Mouse (Mus musculus) layer of hippocampus, adult 11-12 months (tissue): ENCODE results near the gene Mknk1.

Experiments used
- DNase-seq: peaks from one replicate; pipeline ENCODE4 v3.0.0; 2022; ENCODE audit warnings: low spot score

Mknk1 gene

DNA sequence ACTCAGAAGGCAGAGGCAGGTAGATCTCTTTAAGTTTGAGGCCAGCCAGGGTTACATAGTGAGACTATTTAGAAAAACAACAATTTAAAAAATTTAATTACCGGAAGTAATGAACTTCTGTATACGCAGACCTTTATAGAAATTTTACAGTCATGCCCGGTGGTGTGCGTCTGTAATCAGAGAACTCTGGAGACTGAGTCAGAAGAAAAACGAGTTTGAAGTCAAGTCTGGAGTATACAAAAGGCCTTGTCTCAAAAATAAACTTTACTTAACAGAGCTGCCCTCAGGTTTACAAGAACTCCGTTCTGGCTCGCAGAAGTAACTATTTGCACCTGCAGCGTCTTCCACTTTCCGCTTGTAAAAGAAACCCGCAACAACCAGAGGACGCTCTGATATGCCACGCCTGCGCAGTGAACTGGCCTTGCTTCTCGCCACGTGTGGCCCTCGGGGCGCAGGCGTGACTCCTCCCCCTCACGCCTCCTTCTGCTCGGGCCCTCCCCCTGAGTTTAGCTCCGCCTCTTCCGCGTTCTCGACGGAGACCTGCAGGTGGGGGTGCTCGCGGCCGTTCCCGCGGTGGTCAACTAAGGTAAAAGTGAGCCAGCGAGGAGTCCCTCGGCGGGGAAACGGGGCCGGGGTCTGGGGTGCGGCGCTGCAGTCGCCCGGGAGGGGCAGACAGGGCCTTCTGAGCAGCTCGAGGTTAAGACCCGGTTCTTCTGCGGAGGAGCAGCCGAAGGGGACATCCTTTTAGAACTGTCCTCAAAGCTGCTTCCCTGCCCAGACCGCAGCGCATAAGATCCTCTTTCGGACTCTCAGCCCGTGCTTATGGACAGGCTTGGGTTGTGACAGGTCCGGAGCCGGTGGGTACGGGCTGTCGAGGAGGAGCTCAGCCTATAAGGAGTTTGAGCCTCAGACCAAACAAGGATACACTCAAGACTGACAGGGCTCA lies at the start of gene Mknk1:
TSS of gene Mknk1 (plus strand) at position 503 of the 946 bp plus-strand sequence.
- peak; percentile 92 for DNase-seq

DNA sequence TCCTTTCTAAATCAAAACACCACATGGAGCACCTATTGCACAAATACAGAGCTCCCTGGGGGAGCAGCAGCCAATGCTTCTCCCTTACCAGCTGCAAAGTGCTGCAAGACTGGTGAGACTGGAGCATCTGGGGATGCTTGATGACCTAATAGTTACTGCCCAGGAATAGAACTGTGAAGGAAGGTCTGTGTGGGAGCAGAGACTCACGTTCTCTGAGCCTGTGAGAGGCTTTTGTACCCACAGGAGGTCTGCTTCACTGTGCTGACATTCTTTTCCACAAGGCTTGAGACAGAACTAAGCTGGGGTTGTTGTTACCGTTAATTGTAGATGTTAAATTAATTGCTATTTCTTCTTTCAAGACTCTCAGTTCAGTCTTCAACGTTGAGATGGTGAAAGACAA lies 48.1 kb upstream of the Mknk1 start:
- no peak for DNase-seq

DNA sequence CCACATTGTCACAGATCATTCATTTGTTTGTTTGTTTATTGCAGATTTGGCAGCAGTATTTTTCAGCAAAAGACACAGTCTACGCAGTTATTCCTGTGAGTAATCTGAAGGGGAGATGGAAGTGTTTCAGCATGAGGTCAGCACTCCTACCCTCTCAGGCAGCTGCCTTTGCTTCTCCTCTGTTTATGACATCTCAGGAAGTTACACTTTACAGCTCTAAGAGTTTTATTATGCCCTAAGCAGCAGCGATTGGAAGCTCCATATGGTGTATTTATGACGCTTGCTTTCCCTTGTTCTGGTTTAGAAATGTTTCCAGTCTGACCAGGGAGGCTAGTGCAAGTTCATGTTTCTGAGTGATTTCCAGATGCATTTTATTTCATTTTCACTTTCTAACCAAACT lies 43.6 kb upstream of the Mknk1 start:
- no peak for DNase-seq

DNA sequence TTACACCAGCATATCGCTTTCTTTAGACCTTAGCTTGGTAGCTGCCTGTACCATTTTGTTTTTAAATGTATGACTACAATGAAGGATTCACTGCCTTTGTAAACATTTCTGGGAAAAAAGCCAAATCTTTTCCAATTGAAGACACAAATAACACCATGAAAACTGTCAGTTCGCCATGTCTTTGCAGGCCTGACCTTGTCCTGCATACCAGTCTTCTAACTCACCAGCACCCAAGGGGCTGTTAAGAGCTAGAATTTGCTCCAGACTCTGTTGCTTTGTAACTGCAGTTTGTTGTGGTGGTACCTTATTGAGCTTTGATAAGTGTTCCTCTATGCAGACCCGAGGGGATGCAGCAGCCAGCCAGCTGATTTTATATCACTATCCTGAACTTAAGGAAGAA lies 39.0 kb upstream of the Mknk1 start:
- no peak for DNase-seq

GRCm38 (mm10) chr4:115812326-115812725 lies 26.7 kb upstream of the Mknk1 start:
- DNase-seq, result no peak

- DNase-seq, result no peak
Observed at GRCm38 (mm10) chr4:115815606-115816005, 23.4 kb upstream of the Mknk1 start.

DNA sequence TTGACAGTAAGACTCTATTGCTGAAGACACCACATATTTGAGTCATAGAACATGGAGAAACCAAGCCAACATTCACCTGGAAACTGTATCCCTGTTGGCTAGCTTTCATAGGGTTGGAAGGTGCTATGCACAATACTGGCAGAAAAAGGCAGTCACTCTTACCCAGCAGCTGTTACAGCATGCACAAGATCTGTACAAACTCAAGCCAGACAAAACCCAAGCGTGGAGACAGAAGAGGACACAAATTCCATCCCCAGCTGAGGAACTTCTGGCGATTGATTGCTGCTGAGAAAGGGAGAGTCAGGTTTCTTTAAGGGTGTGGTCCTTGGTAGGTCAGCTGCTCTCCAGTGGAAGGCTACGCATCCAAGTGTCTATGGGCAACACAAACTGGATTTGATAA lies 18.8 kb upstream of the Mknk1 start:
- DNase-seq, result no peak

DNA sequence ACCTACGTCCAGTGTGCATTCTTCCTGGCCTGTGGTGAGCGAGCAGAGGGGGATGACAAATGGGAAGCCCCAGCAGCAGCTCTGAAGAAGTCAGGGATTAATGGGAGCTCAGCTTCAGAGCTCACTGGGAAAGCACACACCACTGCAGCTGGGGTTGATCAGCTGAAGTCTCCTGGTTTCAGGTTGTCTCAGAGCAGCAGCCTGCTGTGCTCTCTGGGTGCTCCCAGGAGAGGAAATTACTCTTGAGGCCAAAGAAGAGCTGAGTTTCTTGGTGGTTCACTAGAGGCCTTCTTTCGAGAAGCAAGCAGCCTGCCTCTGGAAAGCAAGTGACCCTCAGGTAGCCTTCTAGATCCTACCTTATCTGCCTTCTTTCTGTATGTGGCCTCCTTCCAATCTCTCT lies 18.1 kb upstream of the Mknk1 start:
- DNase-seq, result no peak

DNA sequence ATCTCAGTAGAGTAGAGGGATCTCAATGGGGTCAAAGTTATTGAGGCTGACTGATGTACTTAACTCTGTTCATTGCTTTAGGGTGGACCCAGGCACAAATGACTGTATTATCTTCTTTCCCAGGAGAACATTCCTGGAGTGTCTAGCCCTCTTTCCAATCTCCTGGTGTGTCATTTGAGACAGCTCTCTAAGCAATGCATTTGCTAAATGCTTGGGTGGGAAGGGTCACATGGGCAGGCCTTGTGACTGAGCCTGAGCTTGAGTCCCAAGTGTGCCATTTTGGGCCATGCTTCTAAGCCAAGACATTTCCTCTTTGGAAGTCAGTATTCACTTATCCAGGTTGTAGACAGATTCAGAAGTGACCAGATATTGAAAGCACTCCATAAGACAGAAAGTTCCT lies 17.6 kb upstream of the Mknk1 start:
- no peak for DNase-seq

- DNase-seq, result no peak
Observed at GRCm38 (mm10) chr4:115821928-115822327, 17.1 kb upstream of the Mknk1 start.

DNA sequence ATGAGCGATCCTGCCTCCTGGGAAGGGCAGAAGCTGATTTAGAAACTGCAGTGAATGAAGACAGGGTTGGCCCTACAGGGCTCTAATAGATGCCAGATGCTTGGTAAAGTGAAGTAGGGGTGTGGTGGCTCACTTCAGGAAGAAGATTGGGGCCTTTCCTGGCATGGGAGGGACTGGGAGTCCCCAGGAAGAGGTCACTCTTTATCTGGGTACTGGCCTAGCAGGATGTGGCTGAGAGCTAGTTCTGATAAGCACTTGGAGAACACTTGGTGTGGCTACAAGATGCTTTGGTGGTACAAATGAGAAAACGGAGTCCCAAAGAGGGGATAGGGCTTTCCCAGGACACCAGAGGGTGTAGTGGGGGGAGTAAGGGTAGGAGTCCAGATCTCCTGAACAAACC lies 14.8 kb upstream of the Mknk1 start:
- no peak for DNase-seq

- DNase-seq, result no peak
Observed at GRCm38 (mm10) chr4:115825271-115825670, 13.7 kb upstream of the Mknk1 start.

GRCm38 (mm10) chr4:115827066-115827465 lies 11.9 kb upstream of the Mknk1 start:
- DNase-seq, result no peak

DNA sequence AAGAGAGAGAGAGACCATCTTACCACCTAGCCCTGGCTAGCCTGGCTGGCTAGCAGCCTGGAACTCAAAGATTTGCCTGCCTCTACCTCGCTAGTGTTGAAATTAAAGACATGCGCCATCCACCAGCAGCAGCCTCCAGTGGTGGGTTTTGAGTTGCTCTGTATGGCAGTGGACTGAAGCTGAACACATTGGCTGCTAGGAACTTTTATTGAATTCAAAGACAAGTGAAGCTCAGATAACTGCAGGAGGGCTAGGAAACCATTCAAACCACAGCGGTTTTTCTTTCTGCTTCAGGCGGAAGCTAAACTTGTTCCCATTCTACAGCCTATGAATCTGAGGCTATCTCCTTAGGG lies 11.5 kb upstream of the Mknk1 start:
- DNase-seq, result no peak

DNA sequence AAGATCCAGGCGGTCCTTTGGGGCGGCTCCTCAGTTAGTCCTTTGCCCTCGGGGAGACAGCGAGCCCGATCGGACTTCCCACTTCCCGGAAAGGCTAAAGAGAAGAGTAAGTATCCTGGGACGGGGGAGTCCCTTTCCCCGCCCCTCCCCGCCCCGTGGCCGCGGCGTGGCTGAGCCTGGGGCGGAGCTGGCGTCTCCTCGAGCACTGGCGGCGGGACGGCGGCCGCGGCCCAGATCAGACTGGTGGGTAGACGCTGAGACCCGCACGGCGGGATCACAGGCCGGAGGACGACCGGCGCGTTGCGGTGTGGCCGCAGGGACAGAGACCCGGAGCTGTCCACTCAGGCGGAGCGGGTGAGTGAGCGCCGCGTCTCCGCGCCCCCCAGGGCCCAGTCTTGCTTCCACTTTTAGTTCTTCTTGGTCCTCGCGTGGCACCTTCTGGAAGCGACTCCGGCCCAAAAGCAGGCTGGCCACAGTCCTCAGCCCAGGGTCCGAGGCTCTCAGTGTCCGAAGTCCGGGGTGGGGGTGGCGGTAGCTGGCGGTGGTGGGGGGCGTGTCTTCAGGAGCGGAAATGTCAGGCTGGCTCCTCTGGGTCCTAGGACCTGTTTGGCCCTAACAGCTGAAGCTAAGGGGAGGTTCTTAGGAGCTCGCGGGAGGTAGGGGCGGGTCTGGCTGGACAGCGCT lies 11.0 kb upstream of the Mknk1 start, which contains the start of gene Mob3c:
TSS of gene Mob3c (plus strand) at position 205 of the 684 bp plus-strand sequence.
- peak; percentile 61 for DNase-seq

- no peak for DNase-seq
Observed at GRCm38 (mm10) chr4:115828572-115828902, 10.5 kb upstream of the Mknk1 start.

DNA sequence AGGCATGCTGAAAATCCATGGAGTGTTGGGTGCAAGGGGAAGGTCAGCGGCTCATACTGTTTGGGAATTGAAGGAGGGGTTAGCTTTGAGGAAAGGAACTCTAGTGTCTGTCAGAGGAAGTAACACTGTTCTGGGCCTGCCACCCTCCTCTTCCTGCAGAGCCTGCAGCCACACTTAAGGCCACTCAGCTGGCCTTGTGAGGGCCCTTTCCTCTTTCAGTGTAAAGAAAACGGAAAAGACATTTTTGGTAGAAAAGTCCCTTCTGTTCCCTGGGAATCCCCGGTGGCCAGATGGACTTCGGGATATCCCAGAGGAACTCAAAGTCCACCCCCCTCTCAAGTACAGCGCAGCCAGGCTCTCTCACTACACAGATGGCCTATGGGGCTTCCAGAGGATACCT lies 8.5 kb upstream of the Mknk1 start:
- DNase-seq, result no peak

DNA sequence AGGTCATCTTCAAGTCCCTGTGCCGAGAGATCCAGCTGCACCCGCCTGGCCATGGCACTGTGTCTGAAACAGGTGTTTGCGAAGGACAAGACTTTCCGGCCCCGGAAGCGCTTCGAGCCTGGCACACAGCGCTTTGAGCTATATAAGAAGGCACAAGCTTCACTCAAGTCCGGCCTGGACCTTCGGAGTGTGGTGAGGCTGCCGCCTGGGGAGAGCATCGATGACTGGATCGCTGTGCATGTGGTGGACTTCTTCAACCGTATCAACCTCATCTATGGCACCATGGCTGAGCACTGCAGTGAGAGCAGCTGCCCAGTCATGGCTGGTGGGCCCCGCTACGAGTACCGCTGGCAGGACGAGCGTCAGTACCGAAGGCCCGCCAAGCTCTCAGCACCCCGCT lies 7.8 kb upstream of the Mknk1 start:
- DNase-seq, result no peak

DNA sequence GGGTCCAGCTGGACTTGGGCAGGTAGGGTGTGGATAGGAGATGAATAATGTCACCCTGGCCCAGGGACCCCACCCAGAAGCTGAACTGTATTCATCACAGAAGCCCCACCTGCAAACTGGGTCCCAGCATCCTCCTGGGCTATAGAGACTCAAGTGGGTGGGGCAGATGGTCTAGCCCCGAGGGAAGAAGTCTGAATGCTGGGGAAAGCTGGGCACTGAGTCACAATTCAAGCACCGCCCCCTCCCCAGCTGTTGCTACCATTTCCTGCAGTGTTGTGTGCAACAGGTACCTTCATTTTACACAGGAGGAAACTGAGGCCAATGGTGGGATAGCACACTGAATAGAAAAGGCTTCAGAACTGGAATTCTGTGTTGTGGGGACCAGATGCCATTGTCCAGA lies 7.0 kb upstream of the Mknk1 start:
- no peak for DNase-seq

- DNase-seq, result no peak
Observed at GRCm38 (mm10) chr4:115835576-115835975, 3.4 kb upstream of the Mknk1 start.

- DNase-seq, result no peak
Observed at GRCm38 (mm10) chr4:115838196-115838595, 802 bp upstream of the Mknk1 start.

DNA sequence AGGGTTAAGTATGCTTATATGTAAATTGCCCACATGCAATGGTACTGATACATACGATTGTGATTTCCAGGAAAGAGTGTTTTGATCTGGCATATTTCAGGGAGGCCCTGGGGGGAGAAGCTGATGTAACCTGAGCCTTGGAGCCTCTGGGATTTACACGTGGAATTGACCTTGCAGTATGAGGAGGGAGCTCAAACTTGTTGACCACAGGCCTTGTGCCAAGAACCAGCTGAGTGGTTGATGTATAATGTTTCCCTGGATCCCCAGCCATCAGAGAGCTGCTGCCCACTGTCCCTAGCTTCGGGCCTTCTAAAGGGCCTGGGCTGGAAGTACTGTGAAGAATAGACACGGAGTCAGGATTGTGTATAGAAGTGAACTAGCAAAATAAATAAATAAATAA lies 958 bp downstream of the Mknk1 start:
- DNase-seq, result no peak

DNA sequence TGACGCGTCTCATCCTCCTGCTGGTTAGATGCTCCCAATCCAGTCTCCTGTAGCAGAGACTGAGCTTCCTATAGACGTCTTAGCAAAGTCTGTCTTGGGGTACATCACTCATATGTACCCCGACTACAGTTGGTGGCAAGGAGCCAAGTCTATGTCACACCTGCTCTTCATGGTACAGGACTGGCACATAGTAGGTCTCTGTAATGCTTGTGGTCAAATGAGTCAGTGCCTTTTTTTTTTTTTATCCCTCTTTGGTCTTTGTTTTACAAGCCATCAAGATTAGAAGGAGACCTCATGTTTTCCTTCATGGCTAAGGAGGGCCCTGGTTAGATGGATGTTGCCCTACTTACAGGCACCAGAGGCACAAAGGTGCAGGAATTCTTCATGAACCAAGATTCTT lies 1.8 kb downstream of the Mknk1 start:
- DNase-seq, result no peak

DNA sequence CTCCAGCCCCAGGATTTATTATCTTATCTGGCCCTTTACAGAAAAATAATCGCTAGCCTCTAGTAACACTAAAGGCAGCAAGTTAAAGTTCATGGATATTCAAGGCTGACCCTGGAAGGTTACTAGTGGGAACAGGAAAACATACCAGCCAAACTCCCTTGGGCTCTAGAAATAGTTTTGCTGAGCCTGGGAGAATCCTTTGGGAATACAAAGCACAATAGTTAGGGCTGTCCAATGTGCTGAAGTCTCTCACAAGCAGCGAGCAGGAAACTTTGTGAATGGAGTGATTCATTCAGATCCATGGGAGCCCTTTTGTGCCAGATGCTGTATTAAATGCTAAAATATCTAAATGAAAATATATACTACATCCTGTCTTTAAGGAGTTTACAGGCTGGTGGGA lies 7.7 kb downstream of the Mknk1 start:
- no peak for DNase-seq
